7 mouse cellular contexts compared by ENCODE assay signal in genomic region chr10:41810564-41811455, GRCm38 (mm10). TPM values are rescaled to one million over a fixed set of nuclear protein-coding genes. Genes with fewer than 3 reads are reported as not detected.
DNase-seq lines count a peak whose midpoint lies in the region; ATAC-seq lines count a peak whose summit lies in the region.

No protein-coding gene starts in this region.

- no peaks in the 10 kb centered on the region for H3K27me3 ChIP-seq in lung, embryonic 16.5 days (ENCODE audit: control insufficient read depth, insufficient read depth, low read depth, low read length)
- no peaks in the 10 kb centered on the region for H3K27me3 ChIP-seq in embryonic facial prominence, embryonic 11.5 days (ENCODE audit: control insufficient read depth, insufficient read depth, low read length)
- H3K27me3 ChIP-seq in hindbrain, embryonic 16.5 days (replicated peaks; ENCODE audit: control insufficient read depth, insufficient read depth, low read length) = no peaks in the 10 kb centered on the region
- no peaks in the 10 kb centered on the region for H3K27me3 ChIP-seq in midbrain, embryonic 15.5 days (replicated peaks)

- peaks cover 22% of the 10 kb centered on the region for H3K4me1 ChIP-seq in lung, embryonic 16.5 days (replicated peaks; ENCODE audit: control insufficient read depth, insufficient read depth, low read length)
- H3K4me1 ChIP-seq in embryonic facial prominence, embryonic 11.5 days (ENCODE audit: control insufficient read depth, insufficient read depth, low read length) = no peaks in the 10 kb centered on the region
- H3K4me1 ChIP-seq in hindbrain, embryonic 16.5 days (ENCODE audit: control insufficient read depth, insufficient read depth, low read depth, low read length) = peaks cover 25% of the 10 kb centered on the region
- H3K4me1 ChIP-seq in midbrain, embryonic 15.5 days = peaks cover 40% of the 10 kb centered on the region

- H3K9ac ChIP-seq in lung, embryonic 16.5 days (ENCODE audit: low read length) = peak overlapping the region; percentile 84
- peak overlapping the region; percentile 70 for H3K9ac ChIP-seq in embryonic facial prominence, embryonic 11.5 days (replicated peaks; ENCODE audit: low read length)
- peak overlapping the region; percentile 89 for H3K9ac ChIP-seq in hindbrain, embryonic 16.5 days (ENCODE audit: low read depth, low read length)
- H3K9ac ChIP-seq in midbrain, embryonic 15.5 days = peak overlapping the region; percentile 92

- under 1% methylated on average over 36 of the region's 36 CpGs for WGBS in lung, embryonic 16.5 days
- WGBS in embryonic facial prominence, embryonic 11.5 days = under 1% methylated on average over 36 of the region's 36 CpGs
- under 1% methylated on average over 36 of the region's 36 CpGs for WGBS in hindbrain, embryonic 16.5 days
- under 1% methylated on average over 36 of the region's 36 CpGs for WGBS in midbrain, embryonic 15.5 days

- peak overlapping the region; percentile 78 for H3K4me3 ChIP-seq in lung, embryonic 16.5 days (ENCODE audit: low read length)
- H3K4me3 ChIP-seq in embryonic facial prominence, embryonic 11.5 days (ENCODE audit: low read depth, low read length) = peak overlapping the region; percentile 60
- H3K4me3 ChIP-seq in hindbrain, embryonic 16.5 days (ENCODE audit: low read length) = peak overlapping the region; percentile 67
- H3K4me3 ChIP-seq in midbrain, embryonic 15.5 days = peak overlapping the region; percentile 97

- ATAC-seq in lung, embryonic 16.5 days (ENCODE audit: low read depth) = no peak
- ATAC-seq in embryonic facial prominence, embryonic 11.5 days (replicated peaks; ENCODE audit: insufficient number of reproducible peaks, low FRiP score, low TSS enrichment, low read depth) = no peak
- peak; percentile 25; the same call in 1 of the 2 replicates for ATAC-seq in hindbrain, embryonic 16.5 days
- ATAC-seq in midbrain, embryonic 15.5 days (replicated peaks) = no peak; the same call in 1 of the 2 replicates

- peak overlapping the region; percentile 98 for H3K27ac ChIP-seq in lung, embryonic 16.5 days (ENCODE audit: low read length)
- peak overlapping the region; percentile 86 for H3K27ac ChIP-seq in embryonic facial prominence, embryonic 11.5 days (replicated peaks; ENCODE audit: low read depth, low read length)
- peak overlapping the region; percentile 93 for H3K27ac ChIP-seq in hindbrain, embryonic 16.5 days (ENCODE audit: low read depth, low read length)
- peak overlapping the region; percentile 97 for H3K27ac ChIP-seq in midbrain, embryonic 15.5 days

- peak overlapping the region; percentile 59 for H3K4me2 ChIP-seq in lung, embryonic 16.5 days (ENCODE audit: low read depth, low read length)
- H3K4me2 ChIP-seq in embryonic facial prominence, embryonic 11.5 days (ENCODE audit: low read depth, low read length) = peak overlapping the region; percentile 80
- peak overlapping the region; percentile 76 for H3K4me2 ChIP-seq in hindbrain, embryonic 16.5 days (ENCODE audit: low read length)
- peak overlapping the region; percentile 80 for H3K4me2 ChIP-seq in midbrain, embryonic 15.5 days

- no peaks in the 10 kb centered on the region for H3K9me3 ChIP-seq in lung, embryonic 16.5 days (ENCODE audit: control insufficient read depth, low read length)
- H3K9me3 ChIP-seq in embryonic facial prominence, embryonic 11.5 days (replicated peaks; ENCODE audit: control insufficient read depth, low read length) = no peaks in the 10 kb centered on the region
- no peaks in the 10 kb centered on the region for H3K9me3 ChIP-seq in hindbrain, embryonic 16.5 days (ENCODE audit: control insufficient read depth, low read length)
- H3K9me3 ChIP-seq in midbrain, embryonic 15.5 days = no peaks in the 10 kb centered on the region

- H3K36me3 ChIP-seq in lung, embryonic 16.5 days (ENCODE audit: control insufficient read depth, insufficient read depth, low read length) = no peaks in the 10 kb centered on the region
- H3K36me3 ChIP-seq in embryonic facial prominence, embryonic 11.5 days (replicated peaks; ENCODE audit: control insufficient read depth, insufficient read depth, low read depth, low read length) = no peaks in the 10 kb centered on the region
- no peaks in the 10 kb centered on the region for H3K36me3 ChIP-seq in hindbrain, embryonic 16.5 days (ENCODE audit: control insufficient read depth, insufficient read depth, low read length)
- no peaks in the 10 kb centered on the region for H3K36me3 ChIP-seq in midbrain, embryonic 15.5 days (replicated peaks)

- DNase-seq in lung, postnatal 25 days (ENCODE audit: low spot score) = no peak
- DNase-seq in embryonic facial prominence, embryonic 11.5 days (ENCODE audit: low spot score) = peak; percentile 15
- DNase-seq in layer of hippocampus, postnatal 36 days = no peak
- no peak for DNase-seq in adrenal gland, adult 18-20 months (ENCODE audit: low spot score in 2 of 2)

RNA-seq across cellular contexts. Expression of gene Sesn1, which starts 1.1 kb away (rescaled TPM):
- polyA plus RNA-seq in lung, embryonic 16.5 days (2015; fragmentation: Nextera tagmentation; extraction: Ambion mirVana) = 29.2 and 29.8 TPM in 2 replicates
- polyA plus RNA-seq in embryonic facial prominence, embryonic 11.5 days (2014; fragmentation: Nextera tagmentation; extraction: Ambion mirVana) = 33.4 and 35.5 TPM in 2 replicates
- polyA plus RNA-seq in hindbrain, embryonic 16.5 days (2015; fragmentation: Nextera tagmentation; extraction: Ambion mirVana) = 41.0 and 41.2 TPM in 2 replicates
- 33.9 and 35.4 TPM in 2 replicates for polyA plus RNA-seq in midbrain, embryonic 15.5 days (2015; fragmentation: Nextera tagmentation; extraction: Ambion mirVana)
- 10 to 100 TPM; 47.1 to 51.7 TPM for total RNA-seq in layer of hippocampus, postnatal 36 days (2021)
- total RNA-seq in adrenal gland, adult 18-20 months (2021) = 10 to 100 TPM; 17.0 to 19.9 TPM

RNA-seq across cellular contexts. Expression of gene Cep57l1, which starts 1.1 kb away (rescaled TPM):
- polyA plus RNA-seq in lung, embryonic 16.5 days (2015; fragmentation: Nextera tagmentation; extraction: Ambion mirVana) = 28.8 and 28.9 TPM in 2 replicates
- 24.2 and 24.9 TPM in 2 replicates for polyA plus RNA-seq in embryonic facial prominence, embryonic 11.5 days (2014; fragmentation: Nextera tagmentation; extraction: Ambion mirVana)
- polyA plus RNA-seq in hindbrain, embryonic 16.5 days (2015; fragmentation: Nextera tagmentation; extraction: Ambion mirVana) = 14.3 and 15.7 TPM in 2 replicates
- polyA plus RNA-seq in midbrain, embryonic 15.5 days (2015; fragmentation: Nextera tagmentation; extraction: Ambion mirVana) = 15.8 TPM in 2 replicates
- 1 to 10 TPM; 7.0 to 7.9 TPM for total RNA-seq in layer of hippocampus, postnatal 36 days (2021)
- 1 to 10 TPM; 4.0 to 4.5 TPM for total RNA-seq in adrenal gland, adult 18-20 months (2021)
